Mouse (Mus musculus) E14TG2a.4 (cell line): ENCODE results near the gene Alpk3.

Experiments used
- CTCF ChIP-seq: conservative IDR thresholded peaks from 2 replicates; pipeline ENCODE4 v1.5.1; 2014; ENCODE audit warnings: low read length
- NANOG ChIP-seq: IDR thresholded peaks from 2 replicates; pipeline ENCODE4 v1.6.1; 2014; ENCODE audit warnings: borderline replicate concordance, low read length, mixed read lengths
- POU5F1 ChIP-seq: IDR thresholded peaks from 2 replicates; pipeline ENCODE4 v1.6.1; 2014; ENCODE audit warnings: low read length, borderline replicate concordance

DNA sequence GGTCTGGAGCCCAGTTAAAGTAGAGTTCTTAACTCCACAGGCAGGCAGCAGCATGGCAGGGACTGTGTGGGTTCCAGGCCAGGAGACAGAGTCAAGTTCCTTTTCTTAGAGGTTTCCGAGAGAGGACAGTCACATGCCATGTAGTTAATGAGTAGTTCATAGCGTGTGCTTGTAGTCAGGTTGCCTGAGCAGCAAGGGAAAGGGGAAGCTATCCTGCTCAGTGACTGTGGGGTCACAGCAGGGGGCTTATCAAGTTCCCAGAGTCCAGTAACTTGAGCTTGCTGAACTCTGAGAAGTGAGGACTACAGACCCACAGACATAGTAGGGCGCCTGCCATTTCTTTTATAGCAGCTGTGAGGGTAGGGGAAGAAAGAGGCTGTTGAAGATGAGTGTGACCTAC is 63.7 kb downstream of the Alpk3 start:
- TF ChIP-seq NANOG = no peak
- no peak for TF ChIP-seq CTCF
- TF ChIP-seq POU5F1 = no peak
